Mouse (Mus musculus) yolk sac, embryonic 10.5 days (tissue): ENCODE measurements around the gene Ppp4r3b.

Source experiments
- DNase-seq: peaks from one replicate; pipeline ENCODE4 v3.0.0-alpha.2; 2017; ENCODE audit warnings: low spot score

Gene Ppp4r3b

DNA sequence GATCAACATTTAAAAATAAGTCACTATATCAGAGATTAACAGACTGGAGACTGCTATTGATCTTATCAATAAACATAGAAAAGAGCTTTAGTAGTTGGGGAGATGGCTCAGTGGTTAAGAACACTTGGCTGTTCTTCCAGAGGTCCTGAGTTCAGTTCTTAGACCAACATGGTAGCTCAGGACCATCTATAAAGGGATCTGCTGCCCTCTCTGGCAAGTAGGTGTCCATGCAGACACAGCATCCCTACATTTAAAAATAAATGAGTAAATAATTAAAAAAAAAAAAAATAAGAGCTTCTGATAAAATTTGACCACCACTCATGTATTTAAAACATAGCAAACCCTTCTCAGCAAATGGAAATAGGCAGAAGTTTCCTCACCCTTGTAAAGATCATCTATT, 65.4 kb downstream of the Ppp4r3b start:
- DNase-seq, result no peak

DNA sequence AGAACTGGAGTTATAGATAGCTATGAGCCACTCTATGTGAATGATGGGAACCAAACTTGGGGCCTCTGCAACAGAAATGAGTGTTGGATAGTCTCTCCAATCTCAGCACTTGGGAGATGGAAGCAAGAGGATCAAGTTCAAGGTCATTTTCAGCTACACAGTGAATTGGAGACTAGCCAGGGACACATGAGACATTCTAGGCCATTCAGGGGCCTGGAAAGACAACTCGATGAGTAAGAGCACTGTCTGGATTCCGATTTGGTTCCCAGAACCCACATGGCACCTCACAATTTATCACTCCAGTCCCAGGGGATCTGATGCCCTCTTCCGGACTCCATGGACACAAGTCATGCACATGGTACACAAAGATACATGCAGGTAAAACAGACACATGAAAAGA, 65.9 kb downstream of the Ppp4r3b start:
- no peak for DNase-seq

DNA sequence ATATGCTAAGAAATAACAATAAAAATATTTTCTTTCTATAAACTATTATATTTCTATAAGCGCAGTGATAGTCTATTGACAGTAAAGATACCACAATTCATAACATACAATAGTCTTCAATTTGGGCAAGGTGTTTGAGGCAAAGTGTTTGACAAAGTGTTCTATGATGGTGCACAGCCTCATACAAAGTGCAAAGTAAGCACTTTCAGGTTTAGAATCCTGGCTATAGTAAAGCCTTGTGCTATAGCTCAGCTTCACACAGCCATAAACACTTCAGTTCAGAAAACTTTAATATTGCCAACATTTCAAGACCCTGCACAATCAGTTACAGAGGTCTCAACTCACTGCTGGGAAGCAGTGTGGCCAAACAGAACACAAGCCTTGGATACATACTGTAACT, 66.7 kb downstream of the Ppp4r3b start:
- DNase-seq, result no peak

DNA sequence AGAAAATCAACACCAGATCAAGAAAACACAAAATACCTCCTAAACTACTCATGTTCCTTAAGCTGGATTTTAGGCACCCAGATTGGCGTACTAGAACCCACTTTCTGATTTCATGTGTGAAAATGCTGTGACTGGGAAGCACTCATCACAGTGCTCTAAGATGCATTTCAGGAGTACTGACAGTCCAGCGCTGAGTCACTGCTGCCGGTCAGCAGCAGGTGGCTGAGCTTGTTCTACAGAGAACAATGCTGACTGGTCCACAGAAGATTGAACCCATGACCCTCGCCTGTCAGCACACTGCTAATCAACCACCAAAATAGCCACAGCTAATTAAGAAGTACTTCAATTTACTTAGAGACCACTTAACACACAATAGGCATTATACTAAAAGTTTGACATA, 69.3 kb downstream of the Ppp4r3b start:
- no peak for DNase-seq

DNA sequence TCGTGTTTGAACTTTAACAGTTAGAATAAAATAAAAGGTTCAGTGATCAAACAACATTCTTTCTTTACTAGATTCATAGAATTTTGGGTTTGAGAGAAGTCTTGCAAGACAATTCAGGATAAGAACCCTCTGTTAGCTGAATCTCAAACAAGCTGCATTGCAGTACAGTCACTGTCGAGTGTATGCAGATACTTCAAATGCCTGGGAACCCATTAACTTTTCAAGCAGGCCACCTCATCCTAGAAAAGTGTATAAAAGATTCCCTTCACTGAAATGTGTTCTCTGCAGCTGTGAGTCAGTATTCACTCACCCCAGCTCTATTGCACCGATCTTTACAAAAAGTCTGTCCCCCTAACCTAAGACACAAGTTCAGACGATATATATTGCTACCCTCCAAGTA, 73.3 kb downstream of the Ppp4r3b start:
- no peak for DNase-seq

DNA sequence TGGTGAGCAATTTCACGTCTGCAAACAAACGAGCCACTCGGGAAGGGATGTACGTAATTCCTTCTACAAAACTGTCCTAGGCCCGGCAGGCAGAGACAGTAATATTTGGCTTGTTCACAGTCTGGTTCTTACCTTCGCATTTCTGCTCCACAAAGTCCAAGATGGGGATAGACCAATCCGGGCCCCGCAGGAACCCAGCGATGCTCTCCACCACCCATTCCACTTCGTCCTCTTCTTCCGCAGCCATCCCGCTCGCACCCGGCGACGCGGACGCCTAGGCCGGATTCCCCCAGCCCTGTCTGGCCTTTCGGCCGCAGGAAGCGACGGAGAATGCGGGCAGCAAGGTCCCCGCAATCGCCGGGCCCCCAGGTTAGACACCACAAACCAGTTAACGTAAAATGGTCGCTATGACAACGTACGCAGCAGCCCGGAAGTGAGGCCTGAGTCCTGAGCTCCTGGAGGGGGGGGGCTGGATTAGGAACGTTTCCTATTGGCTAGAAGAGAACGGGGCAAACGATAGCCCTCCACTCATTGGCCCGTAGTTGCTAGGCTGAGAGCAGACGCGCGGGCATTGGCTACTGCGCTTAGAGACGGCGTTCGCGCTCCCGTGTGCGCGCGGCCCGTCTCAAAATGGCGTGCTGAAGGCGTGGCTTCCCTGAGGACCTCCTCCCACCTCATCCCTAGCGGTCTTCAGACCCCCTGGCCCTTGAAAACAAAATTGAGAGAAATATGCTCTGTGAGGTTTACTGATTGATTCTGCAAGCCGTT, 74.4 kb downstream of the Ppp4r3b start, which contains the start of gene Cfap36:
Cfap36 (minus strand) TSS at position 527 of the 768 bp plus-strand sequence.
- peak; percentile 94 for DNase-seq

DNA sequence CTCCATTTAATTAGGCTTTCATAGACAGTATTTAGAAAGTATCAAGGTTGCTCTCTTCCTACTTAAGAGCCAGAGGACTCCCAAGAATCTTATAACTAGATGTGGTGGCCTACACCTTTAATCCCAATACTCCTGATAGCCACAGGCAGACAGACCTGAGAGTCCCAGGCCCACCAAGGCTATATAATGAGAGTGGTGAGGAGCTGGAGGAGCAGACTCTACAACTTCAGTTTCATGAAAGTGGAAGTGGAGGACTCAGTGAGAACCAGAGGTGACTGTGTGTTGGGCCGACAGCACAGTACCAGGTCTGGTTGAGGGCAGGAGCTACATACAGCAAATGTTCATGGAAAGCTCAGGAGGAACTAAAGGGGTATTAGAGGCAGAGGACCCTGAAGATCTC, 75.0 kb downstream of the Ppp4r3b start:
- DNase-seq, result no peak

DNA sequence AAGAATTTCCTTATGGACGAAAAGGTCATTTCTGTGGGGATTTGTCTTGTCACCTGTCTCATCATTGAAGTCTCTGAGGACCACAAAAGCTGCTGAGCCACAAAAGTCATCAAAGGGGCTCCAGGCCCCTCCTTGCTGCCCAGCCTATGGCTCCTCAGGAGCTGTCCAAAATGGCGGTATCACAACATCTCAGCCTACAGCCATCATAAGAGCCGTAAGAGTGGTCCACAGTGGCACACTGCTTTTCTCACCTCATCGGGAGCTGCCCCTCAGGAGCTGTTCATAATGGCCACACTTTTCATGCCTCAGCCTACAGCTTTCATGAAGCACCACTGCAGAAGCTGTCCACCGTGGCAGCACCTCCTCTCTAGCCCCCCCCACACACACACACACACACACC, 75.7 kb downstream of the Ppp4r3b start:
- no peak for DNase-seq

DNA sequence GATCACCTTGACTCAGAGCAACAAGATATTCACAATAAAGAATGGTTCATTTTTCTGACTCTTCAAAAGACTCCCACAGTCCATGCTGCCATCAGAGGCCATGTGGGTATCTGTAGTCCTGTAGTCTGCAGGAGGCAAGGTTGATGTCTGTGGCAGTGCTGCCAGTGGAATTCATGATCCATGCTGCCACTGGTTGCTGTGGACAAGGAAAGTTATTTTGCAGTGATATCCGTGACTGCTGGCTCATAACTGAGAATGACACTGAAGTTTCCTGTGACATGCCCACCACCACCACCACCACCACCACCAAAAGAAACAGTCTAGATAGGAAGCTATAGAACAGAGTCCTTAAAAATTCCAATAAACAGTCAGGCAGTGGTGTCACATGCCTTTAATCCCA, 82.0 kb downstream of the Ppp4r3b start:
- no peak for DNase-seq

DNA sequence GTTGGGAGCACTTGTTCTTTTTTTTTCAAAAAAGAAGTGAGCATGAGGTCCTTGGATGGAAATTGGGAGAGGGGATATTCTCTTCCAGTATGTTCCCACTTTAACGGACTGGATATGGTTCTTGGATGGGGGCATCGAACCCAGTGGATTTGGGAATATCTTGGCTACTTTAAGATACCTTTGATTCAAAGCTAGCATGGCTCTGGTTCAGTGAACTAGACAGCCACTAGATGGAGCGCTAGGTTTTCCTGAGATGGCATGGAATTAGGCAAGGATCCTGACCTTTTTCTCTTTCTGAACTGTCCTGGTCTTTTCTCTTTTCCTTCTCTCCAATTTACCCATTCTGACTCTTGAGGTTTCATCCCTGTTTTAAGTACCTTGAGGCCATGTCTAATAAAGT, 95.1 kb downstream of the Ppp4r3b start:
- DNase-seq, result peak; percentile 22
